Mouse (Mus musculus): ENCODE data around the gene Foxj3.

DNA sequence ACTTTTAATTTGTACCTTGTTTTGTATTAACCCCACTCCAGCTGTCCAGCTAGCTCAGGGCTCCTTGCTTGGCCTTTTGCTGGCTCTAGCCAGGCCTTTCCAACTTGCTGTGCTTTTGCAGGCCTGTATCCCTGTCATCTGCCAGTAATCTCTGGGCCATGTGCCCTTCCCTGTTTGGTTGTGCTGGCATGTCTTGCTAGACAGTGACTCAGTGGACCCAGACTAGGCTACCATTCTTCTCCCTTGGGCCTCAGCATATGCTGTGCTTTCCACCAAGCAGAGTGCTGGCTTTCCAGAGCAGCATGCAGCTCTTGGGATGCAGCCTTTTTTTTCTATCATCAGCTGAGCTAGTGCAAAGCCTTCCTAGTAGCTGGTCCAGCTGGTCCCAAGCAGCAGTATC, 26.3 kb downstream of the Foxj3 start:
- TF ChIP-seq ZNF384 (IDR thresholded peaks at IDR 0.05; ENCODE audit: low read depth, low read length), result no peak
- no peak for TF ChIP-seq HCFC1 (IDR thresholded peaks at IDR 0.05; ENCODE audit: borderline replicate concordance, insufficient read depth, low read length)
- no peak for TF ChIP-seq CHD2 (IDR thresholded peaks at IDR 0.05; ENCODE audit: low read depth, low read length)
